Mouse (Mus musculus): ENCODE results near the gene Rhoh. TPM values are rescaled to one million over a fixed set of nuclear protein-coding genes. Genes with fewer than 3 reads are reported as not detected.

The Rhoh gene
- polyA plus RNA-seq, 1 experiment from 2014 or later: 0.09 TPM

- H3K36me3 ChIP-seq (ENCODE audit: control insufficient read depth, insufficient read depth, low read length): no peaks in the 10 kb centered on the region
- 75% methylated on average over 3 of the region's 3 CpGs for WGBS
- ATAC-seq (replicated peaks; ENCODE audit: low FRiP score) (no peak), DNase-seq (ENCODE audit: low spot score) (no peak)
- no peak overlapping the region for H3K9ac ChIP-seq (ENCODE audit: low read length)
- no peak overlapping the region for H3K4me3 ChIP-seq (ENCODE audit: low read depth, low read length)
- H3K27me3 ChIP-seq (ENCODE audit: control insufficient read depth, insufficient read depth, low read length): no peaks in the 10 kb centered on the region
- no peaks in the 10 kb centered on the region for H3K9me3 ChIP-seq (ENCODE audit: control insufficient read depth, low read length)
- no peak overlapping the region for H3K4me2 ChIP-seq (ENCODE audit: low read depth, low read length, severe bottlenecking)
- no peak overlapping the region for H3K27ac ChIP-seq (ENCODE audit: low read depth, low read length)
- no peaks in the 10 kb centered on the region for H3K4me1 ChIP-seq (replicated peaks; ENCODE audit: control insufficient read depth, insufficient read depth, low read length)
These were observed 17.4 kb downstream of the Rhoh start for GRCm38 (mm10) chr5:65878367-65878766.

DNA sequence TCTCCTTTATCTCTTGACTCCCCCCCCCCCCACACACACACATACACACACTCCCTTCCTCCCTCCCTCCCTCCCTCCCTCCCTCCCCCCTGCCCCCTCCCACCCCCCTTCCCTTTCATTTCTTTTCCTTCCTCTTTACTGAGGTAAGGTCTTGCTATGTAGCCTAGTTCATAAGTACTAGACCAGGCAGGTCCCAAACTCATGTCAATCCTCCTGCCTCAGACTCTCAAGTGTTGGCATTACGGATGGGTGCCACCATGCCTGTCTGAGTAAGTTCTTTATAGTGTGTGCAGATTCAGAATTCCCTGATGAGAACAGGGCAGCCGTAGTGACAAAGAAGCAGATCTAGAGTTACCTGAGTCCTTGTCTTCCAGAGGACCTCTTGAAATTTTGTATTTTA lies 20.2 kb downstream of the Rhoh start:
- ATAC-seq (replicated peaks; ENCODE audit: low FRiP score): no peak
- Histone ChIP-seq H3K36me3 (ENCODE audit: control insufficient read depth, insufficient read depth, low read length) (no peaks in the 10 kb centered on the region), H3K4me1 (replicated peaks; ENCODE audit: control insufficient read depth, insufficient read depth, low read length) (no peaks in the 10 kb centered on the region), H3K4me3 (ENCODE audit: low read depth, low read length) (no peak overlapping the region), H3K27ac (ENCODE audit: low read depth, low read length) (no peak overlapping the region), H3K27me3 (ENCODE audit: control insufficient read depth, insufficient read depth, low read length) (no peaks in the 10 kb centered on the region), H3K9me3 (ENCODE audit: control insufficient read depth, low read length) (no peaks in the 10 kb centered on the region), H3K4me2 (ENCODE audit: low read depth, low read length, severe bottlenecking) (no peak overlapping the region), H3K9ac (ENCODE audit: low read length) (no peak overlapping the region)
- no peak for DNase-seq (ENCODE audit: low spot score)
- 92% methylated on average over 2 of the region's 2 CpGs for WGBS

- no peak for ATAC-seq (replicated peaks; ENCODE audit: low FRiP score)
- WGBS: 89% methylated on average over 10 of the region's 10 CpGs
- H3K9me3 ChIP-seq (ENCODE audit: control insufficient read depth, low read length): no peaks in the 10 kb centered on the region
These were observed 21.6 kb downstream of the Rhoh start for GRCm38 (mm10) chr5:65882476-65883205.

GRCm38 (mm10) chr5:65883355-65883754 lies 22.3 kb downstream of the Rhoh start:
- no peak for DNase-seq (ENCODE audit: low spot score)

More at GRCm38 (mm10) chr5:65882476-65883205, 21.6 kb downstream of the Rhoh start:
- Histone ChIP-seq H3K4me1 (replicated peaks; ENCODE audit: control insufficient read depth, insufficient read depth, low read length) (no peaks in the 10 kb centered on the region), H3K27me3 (ENCODE audit: control insufficient read depth, insufficient read depth, low read length) (no peaks in the 10 kb centered on the region), H3K4me2 (ENCODE audit: low read depth, low read length, severe bottlenecking) (no peak overlapping the region), H3K4me3 (ENCODE audit: low read depth, low read length) (no peak overlapping the region), H3K9ac (ENCODE audit: low read length) (no peak overlapping the region), H3K27ac (ENCODE audit: low read depth, low read length) (no peak overlapping the region), H3K36me3 (ENCODE audit: control insufficient read depth, insufficient read depth, low read length) (no peaks in the 10 kb centered on the region)
- no peak for DNase-seq (ENCODE audit: low spot score)

DNA sequence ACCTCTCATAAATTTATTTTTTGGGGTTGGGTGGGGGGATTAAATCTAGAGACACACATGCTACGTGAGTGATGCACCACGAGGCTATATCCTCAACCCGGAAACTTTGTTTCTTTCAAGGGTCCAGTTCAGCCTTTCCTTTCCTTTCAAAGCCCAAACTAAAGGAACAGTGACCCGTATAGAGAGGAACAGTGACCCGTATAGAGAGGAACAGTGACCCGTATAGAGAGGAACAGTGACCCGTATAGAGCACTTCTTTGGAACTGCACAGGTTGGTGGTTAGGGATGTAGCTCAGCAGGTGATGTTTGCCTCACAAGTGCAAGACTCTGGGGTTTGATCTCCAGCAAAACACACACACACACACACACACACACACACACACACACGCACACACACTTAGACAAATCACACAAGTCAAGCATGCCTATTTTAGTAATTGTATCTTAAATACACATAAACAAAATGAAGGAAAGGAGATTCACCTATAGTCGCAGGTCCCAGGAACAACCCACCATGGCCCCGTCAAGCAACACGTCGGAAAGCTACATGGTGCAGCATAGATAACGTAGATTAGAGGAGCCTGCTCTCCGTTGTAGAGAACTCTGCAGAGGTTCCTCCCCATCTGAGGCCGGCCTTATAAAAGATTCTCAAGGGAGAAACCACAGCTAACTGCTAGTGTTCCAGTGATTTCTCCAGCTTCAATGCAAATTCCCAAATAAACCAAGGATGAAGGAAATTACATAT lies 24.9 kb downstream of the Rhoh start:
- H3K36me3 ChIP-seq (ENCODE audit: control insufficient read depth, insufficient read depth, low read length): no peaks in the 10 kb centered on the region
- 50% methylated on average over 15 of the region's 15 CpGs for WGBS
- ATAC-seq (replicated peaks; ENCODE audit: low FRiP score): no peak

More at GRCm38 (mm10) chr5:65883355-65883754, 22.3 kb downstream of the Rhoh start:
- H3K4me1 ChIP-seq (replicated peaks; ENCODE audit: control insufficient read depth, insufficient read depth, low read length): no peaks in the 10 kb centered on the region
- no peaks in the 10 kb centered on the region for H3K36me3 ChIP-seq (ENCODE audit: control insufficient read depth, insufficient read depth, low read length)
- H3K27me3 ChIP-seq (ENCODE audit: control insufficient read depth, insufficient read depth, low read length): no peaks in the 10 kb centered on the region
- no peak for ATAC-seq (replicated peaks; ENCODE audit: low FRiP score)
- WGBS: 76% methylated on average over 5 of the region's 5 CpGs
- H3K9ac ChIP-seq (ENCODE audit: low read length): no peak overlapping the region
- H3K4me2 ChIP-seq (ENCODE audit: low read depth, low read length, severe bottlenecking): no peak overlapping the region
- H3K9me3 ChIP-seq (ENCODE audit: control insufficient read depth, low read length): no peaks in the 10 kb centered on the region
- H3K4me3 ChIP-seq (ENCODE audit: low read depth, low read length): no peak overlapping the region
- H3K27ac ChIP-seq (ENCODE audit: low read depth, low read length): no peak overlapping the region

DNA sequence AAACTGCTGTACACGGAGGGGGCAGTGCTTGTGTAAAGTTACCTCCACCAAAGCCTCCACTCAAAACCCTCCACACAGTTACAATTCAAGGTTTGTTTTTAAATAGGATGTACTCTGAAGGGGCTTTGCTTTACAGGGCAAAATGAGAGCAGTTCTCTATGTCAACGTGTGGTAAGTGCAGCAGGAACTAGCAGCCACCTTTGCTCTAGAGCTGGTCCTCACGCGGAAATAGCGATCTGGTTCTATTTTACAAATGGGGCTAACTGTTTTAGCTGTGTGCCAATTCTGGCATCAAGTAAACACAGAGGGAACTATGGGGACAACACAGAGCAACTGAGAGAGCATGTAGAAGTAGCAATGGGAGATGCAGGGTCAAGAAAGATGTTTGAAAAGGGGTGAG lies 27.1 kb downstream of the Rhoh start:
- H3K27ac ChIP-seq (ENCODE audit: low read depth, low read length): no peak overlapping the region
- H3K27me3 ChIP-seq (ENCODE audit: control insufficient read depth, insufficient read depth, low read length): no peaks in the 10 kb centered on the region
- WGBS: 90% methylated on average over 5 of the region's 5 CpGs
- no peak overlapping the region for H3K4me3 ChIP-seq (ENCODE audit: low read depth, low read length)
- no peak for ATAC-seq (replicated peaks; ENCODE audit: low FRiP score)
- H3K9me3 ChIP-seq (ENCODE audit: control insufficient read depth, low read length): no peaks in the 10 kb centered on the region
- H3K4me1 ChIP-seq (replicated peaks; ENCODE audit: control insufficient read depth, insufficient read depth, low read length): no peaks in the 10 kb centered on the region
- no peak for DNase-seq (ENCODE audit: low spot score)
- no peak overlapping the region for H3K4me2 ChIP-seq (ENCODE audit: low read depth, low read length, severe bottlenecking)
- H3K36me3 ChIP-seq (ENCODE audit: control insufficient read depth, insufficient read depth, low read length): no peaks in the 10 kb centered on the region
- no peak overlapping the region for H3K9ac ChIP-seq (ENCODE audit: low read length)

More for the DNA sequence above, 24.9 kb downstream of the Rhoh start:
- Histone ChIP-seq H3K4me2 (ENCODE audit: low read depth, low read length, severe bottlenecking) (no peak overlapping the region), H3K9me3 (ENCODE audit: control insufficient read depth, low read length) (no peaks in the 10 kb centered on the region), H3K4me3 (ENCODE audit: low read depth, low read length) (no peak overlapping the region), H3K27ac (ENCODE audit: low read depth, low read length) (no peak overlapping the region), H3K9ac (ENCODE audit: low read length) (no peak overlapping the region), H3K4me1 (replicated peaks; ENCODE audit: control insufficient read depth, insufficient read depth, low read length) (no peaks in the 10 kb centered on the region), H3K27me3 (ENCODE audit: control insufficient read depth, insufficient read depth, low read length) (no peaks in the 10 kb centered on the region)
- DNase-seq (ENCODE audit: low spot score): no peak

DNA sequence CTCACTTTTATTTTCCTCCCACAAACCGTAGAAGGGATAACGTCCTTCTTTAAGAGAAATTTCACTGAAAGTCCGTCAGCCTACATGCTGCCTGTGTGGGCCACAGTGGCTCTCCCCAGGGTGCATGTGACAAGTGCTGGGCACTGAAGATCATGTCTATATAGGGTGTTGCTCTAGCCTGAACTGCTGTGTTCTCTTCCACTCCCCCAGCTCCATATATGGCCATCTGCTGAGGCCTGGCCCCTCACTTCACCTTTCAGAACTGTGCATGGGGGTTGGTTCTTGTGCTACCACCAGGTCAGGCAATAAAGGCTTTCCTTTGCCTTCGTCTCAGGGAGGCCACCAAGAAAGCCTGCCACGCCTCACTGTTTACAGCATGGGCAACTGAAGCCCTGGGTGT lies 28.0 kb downstream of the Rhoh start:
- Histone ChIP-seq H3K9ac (ENCODE audit: low read length) (no peak overlapping the region), H3K36me3 (ENCODE audit: control insufficient read depth, insufficient read depth, low read length) (no peaks in the 10 kb centered on the region), H3K4me2 (ENCODE audit: low read depth, low read length, severe bottlenecking) (no peak overlapping the region), H3K4me1 (replicated peaks; ENCODE audit: control insufficient read depth, insufficient read depth, low read length) (no peaks in the 10 kb centered on the region), H3K27me3 (ENCODE audit: control insufficient read depth, insufficient read depth, low read length) (no peaks in the 10 kb centered on the region), H3K27ac (ENCODE audit: low read depth, low read length) (no peak overlapping the region), H3K9me3 (ENCODE audit: control insufficient read depth, low read length) (no peaks in the 10 kb centered on the region), H3K4me3 (ENCODE audit: low read depth, low read length) (no peak overlapping the region)
- DNase-seq (ENCODE audit: low spot score) (no peak), ATAC-seq (replicated peaks; ENCODE audit: low FRiP score) (no peak)
- WGBS: 65% methylated on average over 5 of the region's 5 CpGs

DNA sequence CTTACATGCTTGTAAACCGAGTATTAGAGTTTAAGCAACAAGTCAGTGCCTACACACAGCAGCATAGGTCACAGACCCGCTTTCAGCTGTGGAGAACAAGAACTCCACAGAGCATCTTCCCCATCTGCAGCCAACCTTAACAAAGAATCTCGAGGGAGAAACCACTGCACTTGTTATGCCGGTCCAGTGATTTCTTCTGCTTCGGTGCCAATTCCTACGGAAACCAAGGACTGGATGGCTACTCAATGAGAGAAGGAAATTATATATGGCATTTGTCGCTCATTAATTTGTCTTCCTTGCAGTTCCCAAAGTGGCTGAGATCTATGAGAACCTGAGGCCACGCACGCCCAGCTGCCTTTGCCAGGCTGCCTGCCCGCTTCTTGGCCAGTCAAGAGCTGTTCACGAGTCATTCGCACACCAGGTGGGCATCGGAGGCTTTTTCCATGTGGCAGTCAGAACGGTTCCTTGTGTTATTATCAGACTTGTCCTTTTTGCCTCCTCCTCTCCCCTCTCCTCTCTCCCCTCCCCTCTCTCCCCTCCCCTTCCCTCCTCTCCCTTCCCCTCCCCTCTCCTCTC lies 30.3 kb downstream of the Rhoh start:
- H3K27me3 ChIP-seq (ENCODE audit: control insufficient read depth, insufficient read depth, low read length): no peaks in the 10 kb centered on the region
- WGBS: 76% methylated on average over 14 of the region's 14 CpGs
- H3K4me2 ChIP-seq (ENCODE audit: low read depth, low read length, severe bottlenecking): no peak overlapping the region
- no peak overlapping the region for H3K4me3 ChIP-seq (ENCODE audit: low read depth, low read length)
- H3K27ac ChIP-seq (ENCODE audit: low read depth, low read length): no peak overlapping the region
- ATAC-seq (replicated peaks; ENCODE audit: low FRiP score): no peak
- no peaks in the 10 kb centered on the region for H3K36me3 ChIP-seq (ENCODE audit: control insufficient read depth, insufficient read depth, low read length)
- H3K9me3 ChIP-seq (ENCODE audit: control insufficient read depth, low read length): no peaks in the 10 kb centered on the region
- no peak for DNase-seq (ENCODE audit: low spot score)
- no peak overlapping the region for H3K9ac ChIP-seq (ENCODE audit: low read length)
- no peaks in the 10 kb centered on the region for H3K4me1 ChIP-seq (replicated peaks; ENCODE audit: control insufficient read depth, insufficient read depth, low read length)

All from forebrain, embryonic 11.5 days (tissue).